Mouse (Mus musculus) splenic B cell, adult 2 months (primary cell): ENCODE measurements around the gene Tph2.

ENCODE experiments used
- DNase-seq: peaks from one replicate; pipeline ENCODE4 v3.0.0-alpha.2; 2011; ENCODE audit warnings: low read depth, low spot score
- H3K27me3 ChIP-seq: 2 replicates; pipeline ENCODE4 v1.6.1; 2012; ENCODE audit warnings: mild to moderate bottlenecking, low read length, moderate library complexity, mixed read lengths; ENCODE audit not compliant: control insufficient read depth, poor library complexity, insufficient read depth, severe bottlenecking
- H3K36me3 ChIP-seq: 2 replicates; pipeline ENCODE4 v1.6.1; 2012; ENCODE audit warnings: mild to moderate bottlenecking, low read length, moderate library complexity, mixed read lengths; ENCODE audit not compliant: control insufficient read depth, poor library complexity, insufficient read depth, severe bottlenecking

Tph2 gene

GRCm38 (mm10) chr10:115170496-115171350 lies 14.1 kb downstream of the Tph2 start:
- no peaks in the 10 kb centered on the region for H3K27me3 ChIP-seq
- H3K36me3 ChIP-seq: no peaks in the 10 kb centered on the region
- DNase-seq: no peak

DNA sequence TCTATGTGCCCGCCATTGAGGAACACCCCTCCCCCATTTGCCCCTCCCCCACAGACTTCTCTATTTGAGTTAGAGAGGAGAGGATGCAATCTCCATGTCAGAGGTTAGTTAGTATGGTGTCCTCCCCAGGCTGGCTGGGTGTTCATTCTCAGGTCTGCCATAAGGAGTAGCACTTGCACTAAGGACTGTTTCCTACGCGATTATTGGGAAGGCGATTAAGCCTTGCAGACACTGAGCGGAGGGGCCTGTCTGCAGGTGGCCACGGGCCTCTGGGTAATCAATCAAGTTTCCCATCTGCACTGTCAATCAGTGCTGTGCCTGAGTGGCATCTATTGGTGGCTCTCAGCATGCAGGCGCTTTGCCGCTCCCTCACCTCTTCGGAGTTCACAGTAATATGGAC lies 15.4 kb downstream of the Tph2 start:
- no peak for DNase-seq
- Histone ChIP-seq H3K27me3 (no peaks in the 10 kb centered on the region), H3K36me3 (no peaks in the 10 kb centered on the region)

DNA sequence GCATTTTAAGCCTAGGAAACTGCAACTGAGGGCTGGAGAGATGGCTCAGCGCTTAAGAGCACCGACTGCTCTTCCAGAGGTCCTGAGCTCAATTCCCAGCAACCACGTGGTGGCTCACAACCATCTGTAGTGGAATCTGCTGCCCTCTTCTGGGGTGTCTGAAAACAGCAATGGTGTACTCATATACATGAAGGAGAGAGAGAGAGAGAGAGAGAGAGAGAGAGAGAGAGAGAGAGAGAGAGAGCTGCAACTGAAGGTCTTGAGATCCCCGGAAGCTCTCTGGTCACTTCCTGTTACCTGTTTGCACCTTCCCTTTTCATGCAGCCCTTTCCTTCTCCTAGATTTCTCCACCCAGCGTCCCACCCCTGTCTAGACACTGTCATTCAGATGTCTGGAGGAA lies 24.5 kb downstream of the Tph2 start:
- Histone ChIP-seq H3K36me3 (no peaks in the 10 kb centered on the region), H3K27me3 (no peaks in the 10 kb centered on the region)
- no peak for DNase-seq

- Histone ChIP-seq H3K27me3 (no peaks in the 10 kb centered on the region), H3K36me3 (no peaks in the 10 kb centered on the region)
- DNase-seq: no peak
Observed at GRCm38 (mm10) chr10:115147308-115147707, 37.5 kb downstream of the Tph2 start.

GRCm38 (mm10) chr10:115146257-115146898 lies 38.4 kb downstream of the Tph2 start:
- no peaks in the 10 kb centered on the region for H3K36me3 ChIP-seq
- no peaks in the 10 kb centered on the region for H3K27me3 ChIP-seq
- no peak for DNase-seq

GRCm38 (mm10) chr10:115144542-115144941 lies 40.3 kb downstream of the Tph2 start:
- no peaks in the 10 kb centered on the region for H3K27me3 ChIP-seq
- no peaks in the 10 kb centered on the region for H3K36me3 ChIP-seq
- DNase-seq: no peak

GRCm38 (mm10) chr10:115143641-115144040 lies 41.2 kb downstream of the Tph2 start:
- Histone ChIP-seq H3K27me3 (no peaks in the 10 kb centered on the region), H3K36me3 (no peaks in the 10 kb centered on the region)
- no peak for DNase-seq

GRCm38 (mm10) chr10:115137016-115137415 lies 47.8 kb downstream of the Tph2 start:
- Histone ChIP-seq H3K27me3 (no peaks in the 10 kb centered on the region), H3K36me3 (no peaks in the 10 kb centered on the region)
- no peak for DNase-seq

GRCm38 (mm10) chr10:115127907-115128306 lies 56.9 kb downstream of the Tph2 start:
- no peak for DNase-seq
- Histone ChIP-seq H3K27me3 (no peaks in the 10 kb centered on the region), H3K36me3 (no peaks in the 10 kb centered on the region)

- no peaks in the 10 kb centered on the region for H3K27me3 ChIP-seq
- no peak for DNase-seq
- no peaks in the 10 kb centered on the region for H3K36me3 ChIP-seq
Observed at GRCm38 (mm10) chr10:115125550-115125949, 59.3 kb downstream of the Tph2 start.

- Histone ChIP-seq H3K27me3 (no peaks in the 10 kb centered on the region), H3K36me3 (no peaks in the 10 kb centered on the region)
- DNase-seq: no peak
Observed at GRCm38 (mm10) chr10:115125027-115125426, 59.8 kb downstream of the Tph2 start.

- Histone ChIP-seq H3K36me3 (no peaks in the 10 kb centered on the region), H3K27me3 (no peaks in the 10 kb centered on the region)
- no peak for DNase-seq
Observed at GRCm38 (mm10) chr10:115107666-115108540, 76.9 kb downstream of the Tph2 start.

DNA sequence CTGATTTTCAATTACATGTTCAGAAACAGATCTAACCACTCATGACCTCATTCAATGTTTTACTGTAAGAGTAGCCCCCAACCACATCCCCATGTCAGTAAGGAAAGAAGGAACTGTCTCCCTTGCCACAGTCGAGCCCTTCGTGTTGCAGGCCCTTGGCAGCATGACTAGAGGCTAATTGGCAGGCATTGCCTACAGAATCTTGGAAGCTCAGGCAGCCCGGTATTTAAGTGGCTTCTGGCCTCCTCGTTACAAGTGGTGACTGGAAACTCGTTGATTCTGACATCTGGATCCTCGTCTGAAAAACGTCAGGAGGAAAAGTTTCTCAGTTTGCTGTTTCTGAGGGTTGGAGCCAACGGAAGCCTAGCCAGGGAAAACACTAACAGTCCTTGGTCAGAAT lies 80.6 kb downstream of the Tph2 start:
- no peak for DNase-seq
- no peaks in the 10 kb centered on the region for H3K27me3 ChIP-seq
- H3K36me3 ChIP-seq: no peaks in the 10 kb centered on the region; the same call in 1 of the 2 replicates

DNA sequence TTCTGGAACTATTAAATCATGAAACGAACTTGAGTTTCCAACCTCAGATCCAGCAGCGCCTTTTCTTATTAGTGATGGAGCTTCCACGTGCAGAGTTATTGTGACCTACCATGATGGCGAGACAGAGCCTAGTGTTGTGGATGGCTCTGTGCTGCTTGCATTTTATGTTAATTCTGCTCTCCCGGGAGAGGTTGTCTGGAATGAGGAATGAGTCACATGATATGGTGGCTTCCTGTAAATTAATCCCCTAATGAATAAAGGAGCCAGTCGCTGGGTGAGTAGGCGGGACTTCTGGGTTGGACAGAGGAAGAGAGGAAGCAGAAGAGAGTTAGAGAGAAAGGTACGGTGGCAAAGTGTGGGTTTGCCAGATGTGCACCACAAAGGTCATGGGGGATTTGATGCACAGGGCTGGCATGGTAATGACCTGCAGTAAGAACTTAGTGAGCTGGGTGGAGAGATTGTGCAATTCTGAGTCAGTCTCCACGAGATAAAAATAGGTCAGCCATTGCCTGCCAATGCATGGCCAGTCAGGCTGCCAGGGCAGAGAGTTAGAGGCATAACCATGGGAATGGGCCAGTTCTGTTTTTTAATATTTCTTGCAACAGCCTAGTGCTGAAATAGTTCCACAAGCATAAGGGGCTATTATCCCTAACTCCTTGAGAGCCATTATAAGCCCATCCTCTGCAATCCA lies 84.8 kb downstream of the Tph2 start:
- no peaks in the 10 kb centered on the region; the same call in 1 of the 2 replicates for H3K36me3 ChIP-seq
- DNase-seq: no peak
- no peaks in the 10 kb centered on the region for H3K27me3 ChIP-seq
